Mouse (Mus musculus): ENCODE results near the gene Zcchc13.

The Zcchc13 gene

GRCm38 (mm10) chrX:103630303-103630702, at the start of gene Zcchc13:
Zcchc13 (plus strand) TSS chrX:103630586.
- DNase-seq, result no peak

- no peak for DNase-seq
Measured at GRCm38 (mm10) chrX:103584262-103584661, 46.1 kb upstream of the Zcchc13 start.

GRCm38 (mm10) chrX:103592056-103592455, 38.3 kb upstream of the Zcchc13 start:
- DNase-seq, result no peak

- no peak for DNase-seq
Measured at GRCm38 (mm10) chrX:103602553-103602952, 27.8 kb upstream of the Zcchc13 start.

GRCm38 (mm10) chrX:103604211-103604610, 26.2 kb upstream of the Zcchc13 start:
- DNase-seq, result no peak

- DNase-seq, result no peak
Measured at GRCm38 (mm10) chrX:103605473-103605872, 24.9 kb upstream of the Zcchc13 start.

- DNase-seq, result no peak
Measured at GRCm38 (mm10) chrX:103610401-103610800, 20.0 kb upstream of the Zcchc13 start.

- DNase-seq, result no peak
Measured at GRCm38 (mm10) chrX:103611462-103611861, 18.9 kb upstream of the Zcchc13 start.

- no peak for DNase-seq
Measured at GRCm38 (mm10) chrX:103614700-103615233, 15.6 kb upstream of the Zcchc13 start.

GRCm38 (mm10) chrX:103615453-103615852, 14.9 kb upstream of the Zcchc13 start:
- DNase-seq, result no peak

GRCm38 (mm10) chrX:103616162-103616535, 14.2 kb upstream of the Zcchc13 start:
- DNase-seq, result peak; percentile 27

- DNase-seq, result peak; percentile 80
Measured at GRCm38 (mm10) chrX:103616536-103617404, 13.6 kb upstream of the Zcchc13 start.

GRCm38 (mm10) chrX:103617405-103618095, 12.8 kb upstream of the Zcchc13 start:
- DNase-seq, result no peak

GRCm38 (mm10) chrX:103621799-103622198, 8.6 kb upstream of the Zcchc13 start:
- peak; percentile 20 for DNase-seq

GRCm38 (mm10) chrX:103622260-103622934, 8.0 kb upstream of the Zcchc13 start:
- peak; percentile 92 for DNase-seq

GRCm38 (mm10) chrX:103622935-103623280, 7.5 kb upstream of the Zcchc13 start:
- no peak for DNase-seq

- peak; percentile 75 for DNase-seq
Measured at GRCm38 (mm10) chrX:103623411-103623845, 7.0 kb upstream of the Zcchc13 start.

GRCm38 (mm10) chrX:103624426-103625168, 5.8 kb upstream of the Zcchc13 start:
- no peak for DNase-seq

GRCm38 (mm10) chrX:103628890-103629289, 1.5 kb upstream of the Zcchc13 start:
- peak; percentile 25 for DNase-seq

- no peak for DNase-seq
Measured at GRCm38 (mm10) chrX:103633895-103634294, 3.5 kb downstream of the Zcchc13 start.

GRCm38 (mm10) chrX:103636021-103636420, 5.6 kb downstream of the Zcchc13 start:
- DNase-seq, result no peak

GRCm38 (mm10) chrX:103638566-103638965, 8.2 kb downstream of the Zcchc13 start:
- no peak for DNase-seq

GRCm38 (mm10) chrX:103644301-103644700, 13.9 kb downstream of the Zcchc13 start:
- no peak for DNase-seq

Data from thymus, postnatal 14 days (tissue).